Mouse (Mus musculus): ENCODE results near the gene Eif1b. TPM values are rescaled to one million over a fixed set of nuclear protein-coding genes. Genes with fewer than 3 reads are reported as not detected.
A peak's percentile ranks its signal among the peaks of the same experiment; 100 is the strongest.
"Not testable (repeated sequence)": the region's sequence is repeated elsewhere in the genome, so short reads cannot be mapped to it uniquely, and the experiment has no call there.

Gene Eif1b
- total RNA-seq, 2 experiments from 2014 or later, result 64.6 to 68.6 TPM

DNA sequence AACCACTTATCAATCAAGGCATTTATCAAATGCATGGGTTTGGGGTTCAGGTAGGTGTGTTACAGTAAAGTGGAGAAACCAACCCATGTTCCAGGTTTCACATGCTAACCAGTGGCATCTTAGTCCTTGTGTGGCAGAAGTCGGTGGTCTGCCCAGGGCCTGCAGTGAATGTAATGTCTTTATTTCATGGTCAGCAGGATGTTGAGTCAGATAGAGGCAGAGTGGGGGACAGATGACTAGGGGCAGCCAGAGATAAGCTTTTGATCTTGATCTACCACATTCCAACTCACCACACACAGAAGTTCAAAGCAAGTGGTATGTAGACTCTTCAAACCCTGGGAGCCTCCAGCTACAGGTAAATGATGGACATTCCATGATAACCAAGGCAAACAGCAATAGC lies 29.1 kb downstream of the Eif1b start:
- DNase-seq, result no peak

DNA sequence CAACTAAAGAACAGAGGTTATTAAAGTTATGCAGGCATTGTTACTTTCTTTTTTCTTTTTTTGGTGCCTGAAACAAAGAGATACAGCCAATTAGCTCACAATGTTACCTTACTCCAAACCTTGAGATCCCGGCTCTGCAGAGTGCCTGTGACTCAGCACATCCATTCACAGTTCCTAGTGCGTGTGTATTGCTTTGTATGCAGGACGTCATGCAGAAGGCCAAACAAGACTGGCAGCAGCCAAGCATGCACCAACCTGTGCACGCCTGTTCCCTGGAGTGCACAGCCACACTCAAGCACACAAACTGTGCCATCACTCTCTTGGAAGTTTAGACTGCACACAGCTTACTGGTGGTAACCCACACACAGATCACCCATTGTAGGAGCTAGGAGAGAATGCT lies 35.2 kb downstream of the Eif1b start:
- no peak for DNase-seq

DNA sequence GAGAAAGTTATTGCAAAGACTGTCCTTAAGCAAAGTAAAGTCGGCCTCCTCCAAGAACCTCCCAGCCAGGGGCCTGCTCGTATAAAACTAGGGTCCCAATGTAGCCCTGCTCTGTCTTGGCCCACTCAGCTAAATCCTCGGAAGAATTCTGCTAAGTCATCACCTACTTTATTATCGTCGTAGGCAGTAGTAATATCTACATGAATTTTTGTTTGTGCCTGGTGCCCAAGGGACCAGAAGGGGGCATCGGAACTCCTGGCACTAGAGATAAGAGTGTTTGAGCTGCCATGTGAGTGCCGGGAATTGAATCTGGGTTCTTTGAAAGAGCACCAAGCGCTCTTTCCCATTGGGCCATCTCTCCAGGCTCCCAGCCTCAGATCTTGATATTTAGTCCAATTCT lies 35.9 kb downstream of the Eif1b start:
- DNase-seq, result no peak

DNA sequence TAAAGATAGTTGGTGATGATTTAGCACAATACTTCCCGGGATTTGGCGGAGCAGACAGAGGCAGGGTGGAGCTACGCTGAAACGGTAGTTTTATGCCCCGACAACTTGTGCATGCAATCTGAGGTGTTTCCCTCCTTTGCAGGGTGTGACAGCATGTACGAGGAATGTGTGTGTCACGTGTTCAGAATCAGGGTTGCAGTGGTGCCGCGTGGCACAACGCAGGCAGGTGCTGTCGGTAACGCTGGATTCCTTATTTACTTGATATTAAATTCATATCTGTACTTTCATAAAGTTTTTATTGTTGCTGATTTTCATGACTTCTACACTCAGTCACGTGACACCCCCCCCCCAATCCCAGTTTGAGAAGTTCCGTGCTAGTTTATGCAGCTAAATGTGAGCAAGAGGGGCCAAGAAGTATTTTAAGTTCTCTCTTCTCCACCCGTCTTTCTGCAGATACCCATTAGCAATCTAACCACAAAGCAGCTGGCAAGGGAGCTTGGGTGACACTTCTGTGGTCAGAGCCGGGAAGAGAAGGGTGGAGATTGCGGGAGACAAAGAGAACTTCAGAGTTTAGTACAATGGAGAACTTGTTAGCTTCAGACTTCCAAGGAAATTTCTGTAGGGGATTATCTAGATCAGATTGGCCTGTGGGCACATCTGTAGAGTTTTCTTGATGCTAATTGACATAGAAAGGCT lies 36.9 kb downstream of the Eif1b start:
- no peak for DNase-seq

DNA sequence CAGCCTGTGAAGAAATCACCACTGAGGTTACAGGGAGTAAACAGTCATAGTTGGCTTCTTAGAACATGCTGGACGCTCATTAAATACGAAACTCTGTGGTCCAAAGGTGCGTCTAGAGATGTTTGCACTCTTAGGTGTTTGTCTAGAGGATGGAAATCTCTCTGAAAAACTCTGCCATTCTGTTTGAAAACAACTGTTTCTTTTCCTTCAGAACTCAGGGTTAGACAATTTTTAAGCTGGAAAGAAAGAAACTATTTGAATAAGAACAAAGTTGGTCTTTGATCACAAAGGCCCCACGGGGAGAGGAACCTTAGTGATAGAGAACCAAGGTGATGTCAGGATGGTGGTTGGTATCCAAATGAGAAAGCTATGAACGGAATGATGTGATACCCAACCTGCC lies 38.4 kb downstream of the Eif1b start:
- no peak for DNase-seq

DNA sequence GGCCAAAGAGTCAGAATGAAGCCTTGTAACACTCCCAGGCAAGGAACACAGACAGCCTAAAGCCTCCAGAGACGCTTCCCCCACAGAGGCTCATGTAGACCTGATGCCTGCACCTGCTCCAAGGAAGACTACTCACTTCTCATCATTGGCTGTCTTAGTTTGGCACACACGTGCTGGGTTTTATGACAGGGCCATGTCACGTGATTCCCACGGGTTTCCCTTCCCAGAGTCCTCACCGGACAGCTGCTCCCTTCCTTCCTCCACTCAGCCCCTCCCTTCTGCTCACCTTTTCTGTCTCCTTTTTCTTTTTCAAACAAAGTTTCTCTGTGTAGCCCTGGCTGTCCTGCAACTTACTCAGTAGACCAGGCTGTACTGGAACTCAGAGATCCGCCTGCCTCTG lies 40.0 kb downstream of the Eif1b start:
- DNase-seq, result no peak

DNA sequence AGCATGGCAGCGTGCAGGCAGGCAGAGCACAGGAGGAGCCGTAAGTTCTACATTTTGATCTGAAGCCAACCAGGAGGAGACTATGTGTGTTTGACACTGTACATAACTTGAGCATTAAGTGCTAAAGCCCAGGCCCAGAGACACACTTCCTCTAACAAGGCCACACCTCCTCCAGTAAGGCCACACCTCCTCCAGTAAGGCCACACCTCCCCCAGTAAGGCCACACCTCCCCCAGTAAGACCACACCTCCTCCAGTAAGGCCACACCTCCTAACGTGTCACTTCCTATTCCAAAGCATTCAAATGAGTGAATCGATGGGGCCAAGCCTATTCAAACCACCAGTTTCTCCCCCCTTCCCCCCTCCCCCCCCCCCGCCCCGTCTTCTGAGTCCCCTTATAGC lies 40.7 kb downstream of the Eif1b start:
- no peak for DNase-seq

DNA sequence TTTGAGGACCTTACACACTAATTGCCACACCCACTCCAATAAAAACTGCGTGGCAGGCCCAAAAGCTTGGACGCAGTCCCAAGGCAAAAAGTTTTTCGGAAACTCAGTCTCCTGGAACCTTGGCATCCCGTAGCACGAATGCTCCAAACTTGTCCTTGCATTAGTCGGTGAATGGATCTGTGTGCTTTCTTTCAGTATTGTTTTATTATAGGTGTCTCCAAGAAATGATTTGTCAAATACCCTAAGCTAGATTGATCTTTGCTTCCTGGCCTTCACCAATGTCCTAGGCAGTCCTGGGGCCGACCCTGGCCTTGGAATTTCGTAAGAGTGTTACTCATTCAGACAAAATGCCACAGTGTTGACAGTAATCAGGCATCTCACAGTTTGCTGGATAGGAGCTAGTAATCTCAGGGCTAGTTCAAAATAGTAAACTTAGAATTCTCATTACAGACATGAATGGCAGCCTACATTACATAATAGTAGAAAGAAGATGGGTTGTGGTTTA lies 41.5 kb downstream of the Eif1b start:
- DNase-seq, result not testable (repeated sequence)

DNA sequence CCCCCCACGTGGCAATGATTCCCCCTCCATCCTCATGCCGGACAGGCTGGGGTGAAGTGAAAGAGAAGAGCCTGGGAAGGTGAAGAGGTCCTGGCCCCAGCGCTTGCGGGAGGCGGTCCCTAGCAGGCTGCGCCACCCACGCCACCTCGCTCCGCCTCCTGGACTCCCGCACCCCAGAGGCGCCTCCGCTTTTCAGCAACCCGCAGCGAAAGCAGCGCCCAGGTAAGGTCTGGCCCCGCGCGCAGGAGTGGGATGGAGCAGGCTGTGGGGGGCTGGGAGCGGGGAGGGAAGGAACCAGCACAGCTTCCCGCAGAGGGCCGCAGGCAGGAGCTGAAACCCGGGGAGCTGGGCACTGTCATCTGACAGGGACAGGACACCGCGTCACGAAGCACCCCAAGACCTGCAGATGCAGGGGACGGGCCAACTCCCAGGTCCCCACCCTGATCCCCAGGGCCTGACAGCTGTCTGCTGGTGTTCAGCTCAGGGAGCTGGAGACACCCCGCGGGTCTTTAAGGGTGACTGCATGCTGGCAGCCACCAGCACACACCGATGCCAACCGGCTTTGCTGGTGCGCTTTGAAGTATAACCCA lies 47.7 kb downstream of the Eif1b start, which contains the start of gene Entpd3:
Gene Entpd3, plus strand, starts transcription at position 157 of the 590 bp plus-strand sequence.
- DNase-seq, result peak; percentile 8

DNA sequence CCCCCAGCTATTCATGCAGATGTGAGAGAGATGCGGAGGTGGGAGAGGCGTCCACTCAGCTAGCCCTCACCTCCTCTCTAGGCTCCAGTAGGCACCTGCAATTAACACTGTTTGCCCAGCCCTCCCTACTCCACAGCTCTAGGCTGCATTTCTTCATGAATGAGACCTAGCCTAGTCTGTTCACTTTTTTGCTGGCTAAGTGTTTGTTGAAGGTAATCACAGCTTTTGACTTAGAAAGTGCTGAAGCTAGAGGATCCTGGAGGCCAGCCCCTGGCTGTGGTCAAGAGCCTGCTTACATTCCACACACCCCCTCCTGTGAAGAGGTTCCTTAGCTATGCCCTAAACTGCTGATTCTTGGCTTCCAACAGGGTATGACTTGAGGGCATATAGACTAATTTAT lies 49.4 kb downstream of the Eif1b start:
- DNase-seq, result no peak

DNA sequence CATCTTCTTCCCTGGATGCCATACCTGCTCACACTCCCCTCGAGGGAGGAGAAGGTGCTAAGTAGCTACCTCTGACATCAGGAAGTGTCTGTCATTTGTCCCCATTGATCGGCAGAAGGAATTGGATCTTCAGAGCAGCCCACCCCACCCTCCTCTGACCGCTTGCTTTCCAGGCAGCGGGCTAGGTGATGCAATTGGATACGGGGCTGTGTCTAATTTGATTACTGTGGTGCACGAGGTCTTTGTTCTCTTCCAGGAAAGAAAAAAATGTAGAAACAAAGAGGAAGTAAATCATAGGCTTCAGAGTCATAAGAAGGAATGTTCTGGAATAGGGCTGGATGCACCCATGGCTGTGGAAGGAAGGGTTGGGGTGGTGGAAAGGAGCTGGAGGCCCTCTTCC lies 50.2 kb downstream of the Eif1b start:
- DNase-seq, result no peak

Other genes with a start within 250 kb of the Eif1b start
- gene Myrip, start 190.7 kb upstream of the Eif1b start, total RNA-seq (2021), result 1 to 10 TPM; 1.2 to 1.3 TPM
- gene Entpd3, start 47.6 kb downstream of the Eif1b start, total RNA-seq (2021), result under 1 TPM; 0.07 to 0.09 TPM
- gene Rpl14, start 79.2 kb downstream of the Eif1b start, total RNA-seq (2021), result 100 to 1,000 TPM; 434 to 461 TPM

All from heart, postnatal 4 days (tissue).